Mouse (Mus musculus) embryonic facial prominence, embryonic 13.5 days (tissue): Measurements from ENCODE around the gene Snapc3. TPM values are rescaled to one million over a fixed set of nuclear protein-coding genes. Genes with fewer than 3 reads are reported as not detected.
A peak's percentile ranks its signal among the peaks of the same experiment; 100 is the strongest.

Source experiments
- ATAC-seq: fragments of 200-750 bp; cut with Nextera tagmentation; 2 replicates; pipeline ENCODE4 v1.8.0; 2017; ENCODE audit warnings: low read depth; ENCODE audit not compliant: insufficient number of reproducible peaks, insufficient read depth, low FRiP score, low TSS enrichment
- H3K27ac ChIP-seq: fragments of 300-500 bp; sonication (generic); 2 replicates; pipeline ENCODE4 v1.5.1; 2015; ENCODE audit warnings: moderate library complexity, mild to moderate bottlenecking, inconsistent platforms
- H3K27me3 ChIP-seq: fragments of 300-500 bp; sonication (generic); 2 replicates; pipeline ENCODE4 v1.6.1; 2015; ENCODE audit warnings: mild to moderate bottlenecking, inconsistent platforms
- H3K36me3 ChIP-seq: fragments of 300-500 bp; sonication (generic); 2 replicates; pipeline ENCODE4 v1.6.1; 2015; ENCODE audit warnings: mild to moderate bottlenecking, inconsistent platforms
- H3K4me1 ChIP-seq: fragments of 300-500 bp; sonication (generic); 2 replicates; pipeline ENCODE4 v1.6.1; 2015; ENCODE audit warnings: inconsistent platforms
- H3K4me2 ChIP-seq: fragments of 300-500 bp; sonication (generic); 2 replicates; pipeline ENCODE4 v1.6.1; 2015; ENCODE audit warnings: moderate library complexity, mild to moderate bottlenecking, inconsistent platforms
- H3K4me3 ChIP-seq: fragments of 300-500 bp; sonication (generic); 2 replicates; pipeline ENCODE4 v1.5.1; 2015; ENCODE audit warnings: mild to moderate bottlenecking, inconsistent platforms
- H3K9ac ChIP-seq: fragments of 300-500 bp; sonication (generic); 2 replicates; pipeline ENCODE4 v1.6.1; 2015; ENCODE audit warnings: mild to moderate bottlenecking, inconsistent platforms
- H3K9me3 ChIP-seq: fragments of 300-500 bp; sonication (generic); 2 replicates; pipeline ENCODE4 v1.6.1; 2016; ENCODE audit warnings: inconsistent platforms
- WGBS: fragments of 180-500 bp; shearing (Covaris S2); methylation state at CpG from one replicate; pipeline ENCODE4 v1.1.7; 2015; ENCODE audit warnings: mixed read lengths; 5-methylcytosine and 5-hydroxymethylcytosine counted together
- polyA plus RNA-seq: library from polyadenylated mRNA; unstranded; fragments of >200 nt; fragmentation: Nextera tagmentation; extraction: Ambion mirVana; gene quantifications from 2 replicates; pipeline ENCODE4 v1.2.1, GENCODE M21; 2015

Snapc3 gene
- polyA plus RNA-seq, 1 experiment from 2014 or later: 53.7 TPM

DNA sequence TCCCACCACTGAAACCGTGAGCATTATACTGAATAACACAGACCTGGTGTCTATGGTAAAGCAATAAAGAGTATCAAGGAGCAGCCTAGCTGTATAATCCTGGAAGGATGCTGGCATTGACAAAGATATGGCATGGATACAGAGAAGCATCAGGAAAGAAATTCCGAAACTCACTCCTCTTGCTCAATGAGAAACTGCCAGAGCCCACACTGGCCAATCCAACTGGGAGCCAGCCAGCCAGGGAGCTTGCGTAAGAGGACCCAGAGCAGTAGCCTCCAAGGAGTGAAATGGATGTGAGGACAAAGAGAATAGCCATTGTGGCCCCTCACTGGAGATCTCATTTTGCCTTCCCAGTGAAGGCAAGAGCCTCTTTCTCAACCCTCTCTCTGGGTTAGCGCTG, 21.2 kb upstream of the Snapc3 start:
- H3K9me3 ChIP-seq: no peaks in the 10 kb centered on the region
- peaks cover 9% of the 10 kb centered on the region; the same call in 1 of the 2 replicates for H3K4me1 ChIP-seq
- no peaks in the 10 kb centered on the region for H3K36me3 ChIP-seq
- H3K27me3 ChIP-seq: no peaks in the 10 kb centered on the region
- ATAC-seq: no peak
- 87% methylated on average over 4 of the region's 4 CpGs for WGBS
- no peak overlapping the region for H3K27ac ChIP-seq
- H3K4me2 ChIP-seq: no peak overlapping the region
- no peak overlapping the region for H3K9ac ChIP-seq
- no peak overlapping the region for H3K4me3 ChIP-seq

DNA sequence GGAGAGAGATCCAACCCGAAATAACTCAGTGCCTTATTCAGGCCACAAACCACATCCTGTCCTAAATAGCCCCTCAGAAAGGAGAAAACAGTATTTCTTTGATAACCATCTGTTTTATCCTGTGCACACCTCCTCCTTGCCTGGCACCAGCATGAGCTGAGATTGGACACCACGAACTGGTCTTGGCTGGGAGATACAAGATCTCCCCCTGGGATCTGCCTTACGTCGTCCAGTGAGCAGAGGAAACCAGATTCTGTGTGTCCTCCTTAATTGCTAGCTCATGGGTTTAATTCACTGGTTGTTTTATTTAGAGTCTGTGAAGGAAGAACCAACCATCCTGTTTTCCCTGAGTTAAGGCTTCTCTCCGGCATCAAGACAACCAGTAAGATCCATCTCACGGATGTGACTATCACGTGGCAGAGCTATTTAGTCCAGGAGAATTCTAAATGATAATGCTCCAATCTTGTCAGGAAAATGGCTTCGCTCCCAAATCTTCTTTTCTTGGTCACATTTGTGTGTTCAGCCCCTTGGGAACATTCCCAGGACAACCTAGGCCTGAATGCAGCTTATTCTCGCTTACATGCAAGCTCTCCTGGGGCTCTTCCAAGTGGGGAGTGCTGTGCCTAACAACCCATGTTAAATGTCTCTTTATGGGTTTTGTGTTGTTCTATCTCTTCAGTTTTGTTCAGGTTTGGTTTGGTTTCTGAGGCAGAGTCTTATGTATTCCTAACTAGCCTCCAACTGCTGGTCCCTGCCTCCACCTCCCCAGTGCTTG, 20.3 kb upstream of the Snapc3 start:
- Histone ChIP-seq H3K27ac (no peak overlapping the region), H3K27me3 (no peaks in the 10 kb centered on the region), H3K4me1 (peaks cover 9% of the 10 kb centered on the region; the same call in 1 of the 2 replicates), H3K4me3 (no peak overlapping the region), H3K4me2 (no peak overlapping the region), H3K9me3 (no peaks in the 10 kb centered on the region), H3K9ac (no peak overlapping the region), H3K36me3 (no peaks in the 10 kb centered on the region)
- no peak for ATAC-seq
- WGBS: 54% methylated on average over 9 of the region's 9 CpGs

DNA sequence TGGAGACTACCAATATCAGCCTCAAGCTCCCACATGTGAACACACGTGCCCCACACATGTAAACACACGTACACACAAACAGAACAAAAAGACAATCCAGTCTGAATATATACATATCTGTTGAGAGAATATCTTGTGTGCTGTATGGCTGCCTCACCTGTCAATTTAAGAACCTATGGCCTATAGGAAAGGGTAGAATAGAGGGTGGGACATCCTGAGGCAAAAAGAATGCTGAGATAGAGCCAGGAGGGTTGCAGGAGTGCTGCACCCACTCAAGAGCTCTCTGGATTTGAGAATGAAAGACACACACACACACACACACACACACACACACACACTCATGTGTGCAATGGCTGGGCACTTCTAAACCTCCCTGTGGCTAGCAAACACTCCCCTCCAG, 19.0 kb upstream of the Snapc3 start:
- Histone ChIP-seq H3K27me3 (no peaks in the 10 kb centered on the region), H3K9me3 (peaks cover 11% of the 10 kb centered on the region), H3K27ac (no peak overlapping the region), H3K36me3 (no peaks in the 10 kb centered on the region), H3K4me3 (no peak overlapping the region), H3K4me2 (no peak overlapping the region), H3K4me1 (peaks cover 9% of the 10 kb centered on the region; the same call in 1 of the 2 replicates), H3K9ac (no peak overlapping the region)
- no peak for ATAC-seq
- 80% methylated on average over 2 of the region's 2 CpGs for WGBS

DNA sequence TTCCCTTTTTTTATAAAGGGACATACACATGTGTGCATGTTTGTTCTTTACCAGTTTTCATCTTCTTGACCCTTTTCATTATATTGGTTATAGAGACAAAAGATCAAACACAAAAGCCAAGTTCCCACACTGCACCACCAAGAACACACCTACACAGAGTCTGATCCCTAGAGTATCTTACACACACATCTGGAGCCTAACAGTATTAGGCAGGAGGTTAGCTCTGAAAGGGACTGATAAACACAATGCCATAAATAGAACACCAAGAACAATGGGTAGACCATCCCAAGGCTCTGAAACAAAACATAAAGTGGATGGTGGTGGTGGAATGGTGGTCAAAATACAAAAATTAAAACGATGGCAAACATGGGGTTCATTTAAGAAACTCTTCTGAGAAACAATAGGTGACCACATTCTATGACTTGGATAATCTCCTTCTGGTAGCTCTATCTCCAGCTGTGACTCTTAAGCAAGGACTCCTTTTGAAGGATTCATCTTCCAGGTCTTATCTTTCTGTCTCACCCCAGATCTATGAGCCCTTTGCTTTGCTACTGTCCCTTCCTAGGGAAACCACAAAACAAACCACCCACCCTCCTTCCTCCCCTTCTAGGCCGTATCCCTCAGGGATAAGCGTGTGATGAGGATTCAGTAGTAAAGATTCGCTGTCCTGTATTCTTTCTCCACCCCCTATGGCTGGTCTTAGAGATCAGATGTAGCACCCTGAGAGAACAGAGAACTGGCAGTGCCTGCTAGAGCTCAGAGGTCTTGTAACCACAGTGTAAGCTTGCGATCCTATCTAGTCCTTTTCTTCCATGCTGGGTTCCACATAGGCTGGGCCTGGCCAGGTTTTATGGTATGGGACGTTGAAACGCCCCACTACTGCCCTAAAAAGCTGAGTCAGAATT, 16.6 kb upstream of the Snapc3 start:
- no peaks in the 10 kb centered on the region for H3K27me3 ChIP-seq
- no peak overlapping the region for H3K4me3 ChIP-seq
- peaks cover 9% of the 10 kb centered on the region; the same call in 1 of the 2 replicates for H3K4me1 ChIP-seq
- H3K36me3 ChIP-seq: no peaks in the 10 kb centered on the region
- H3K4me2 ChIP-seq: no peak overlapping the region
- ATAC-seq: no peak
- H3K9ac ChIP-seq: no peak overlapping the region
- H3K27ac ChIP-seq: no peak overlapping the region
- WGBS: 91% methylated on average over 7 of the region's 7 CpGs
- peaks cover 12% of the 10 kb centered on the region for H3K9me3 ChIP-seq

DNA sequence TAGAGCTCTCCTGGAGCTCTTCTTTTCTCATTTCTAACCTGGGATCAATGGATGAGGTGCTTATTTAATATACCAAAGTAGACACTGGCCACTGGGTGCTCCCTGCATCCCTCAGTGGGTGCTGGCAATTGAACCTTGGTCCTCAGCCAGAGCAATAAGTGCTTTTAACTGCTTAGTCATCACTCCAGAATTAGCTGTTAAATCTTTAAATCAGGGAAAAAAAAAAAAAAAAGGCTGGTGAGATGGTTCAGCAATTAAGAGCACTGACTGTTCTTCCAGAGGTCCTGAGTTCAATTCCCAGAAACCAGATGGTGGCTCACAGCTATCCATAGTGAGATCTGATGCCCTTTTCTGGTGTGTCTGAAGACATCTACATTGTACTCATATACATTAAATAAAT, 15.8 kb upstream of the Snapc3 start:
- H3K9ac ChIP-seq: no peak overlapping the region
- no peaks in the 10 kb centered on the region for H3K36me3 ChIP-seq
- H3K27ac ChIP-seq: no peak overlapping the region
- no peak overlapping the region for H3K4me3 ChIP-seq
- H3K4me1 ChIP-seq: peaks cover 5% of the 10 kb centered on the region; the same call in 1 of the 2 replicates
- peaks cover 12% of the 10 kb centered on the region for H3K9me3 ChIP-seq
- no peak for ATAC-seq
- H3K27me3 ChIP-seq: no peaks in the 10 kb centered on the region
- H3K4me2 ChIP-seq: no peak overlapping the region

DNA sequence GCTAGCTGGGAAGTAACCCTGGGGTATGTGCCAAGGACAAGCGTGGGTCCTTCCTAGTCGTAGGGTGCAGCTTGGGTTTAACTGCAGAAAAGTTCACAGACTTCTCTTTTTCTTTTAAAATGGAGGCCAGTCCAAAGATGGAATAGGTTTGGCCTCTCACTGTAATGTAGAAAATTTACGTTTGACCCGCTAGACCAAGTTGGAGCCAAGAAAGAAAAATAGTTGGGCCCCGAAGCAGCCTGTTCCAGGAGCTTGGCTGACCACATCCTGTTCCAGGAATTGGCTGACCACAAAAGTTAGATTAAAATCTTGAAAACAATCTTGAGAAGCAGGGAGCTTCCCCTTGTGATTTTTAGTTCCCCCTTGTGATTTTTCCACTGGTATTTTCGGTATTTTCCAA, 9.8 kb upstream of the Snapc3 start:
- H3K4me2 ChIP-seq: no peak overlapping the region
- peaks cover 24% of the 10 kb centered on the region for H3K9me3 ChIP-seq
- no peaks in the 10 kb centered on the region for H3K36me3 ChIP-seq
- ATAC-seq: no peak
- no peak overlapping the region for H3K9ac ChIP-seq
- H3K27me3 ChIP-seq: no peaks in the 10 kb centered on the region
- no peaks in the 10 kb centered on the region for H3K4me1 ChIP-seq
- H3K27ac ChIP-seq: no peak overlapping the region
- 92% methylated on average over 6 of the region's 6 CpGs for WGBS
- H3K4me3 ChIP-seq: no peak overlapping the region

DNA sequence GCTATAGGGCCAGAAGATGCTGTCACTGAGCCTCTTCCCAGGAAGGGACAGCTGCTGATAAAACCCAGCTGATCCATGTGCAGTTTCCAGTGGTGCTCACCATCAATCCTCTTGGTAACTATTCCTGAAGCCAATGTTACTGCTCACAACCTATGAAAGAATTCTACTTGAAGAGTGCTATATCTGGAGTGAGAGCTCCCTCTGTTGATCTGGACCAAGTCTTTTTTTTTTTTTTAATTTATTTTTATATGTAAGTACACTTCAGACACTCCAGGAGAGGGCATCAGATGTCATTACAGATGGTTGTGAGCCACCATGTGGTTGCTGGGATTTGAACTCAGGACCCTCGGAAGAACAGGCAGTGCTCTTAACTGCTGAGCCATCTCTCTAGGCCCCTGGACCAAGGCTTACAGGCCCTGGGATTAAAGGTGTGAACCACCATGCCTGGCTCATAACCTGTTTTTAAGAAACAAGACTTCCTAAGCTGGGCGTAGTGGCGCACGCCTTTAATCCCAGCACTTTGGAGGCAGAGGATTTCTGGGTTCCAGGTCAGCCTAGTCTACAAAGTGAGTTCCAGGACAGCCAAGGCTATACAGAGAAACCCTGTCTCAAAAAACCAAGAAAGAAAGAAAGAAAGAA, 7.5 kb upstream of the Snapc3 start:
- Histone ChIP-seq H3K4me3 (no peak overlapping the region), H3K4me2 (no peak overlapping the region), H3K27me3 (no peaks in the 10 kb centered on the region), H3K36me3 (no peaks in the 10 kb centered on the region), H3K9ac (no peak overlapping the region), H3K4me1 (no peaks in the 10 kb centered on the region), H3K9me3 (peaks cover 15% of the 10 kb centered on the region), H3K27ac (no peak overlapping the region)
- 95% methylated on average over 4 of the region's 4 CpGs for WGBS
- ATAC-seq: no peak

DNA sequence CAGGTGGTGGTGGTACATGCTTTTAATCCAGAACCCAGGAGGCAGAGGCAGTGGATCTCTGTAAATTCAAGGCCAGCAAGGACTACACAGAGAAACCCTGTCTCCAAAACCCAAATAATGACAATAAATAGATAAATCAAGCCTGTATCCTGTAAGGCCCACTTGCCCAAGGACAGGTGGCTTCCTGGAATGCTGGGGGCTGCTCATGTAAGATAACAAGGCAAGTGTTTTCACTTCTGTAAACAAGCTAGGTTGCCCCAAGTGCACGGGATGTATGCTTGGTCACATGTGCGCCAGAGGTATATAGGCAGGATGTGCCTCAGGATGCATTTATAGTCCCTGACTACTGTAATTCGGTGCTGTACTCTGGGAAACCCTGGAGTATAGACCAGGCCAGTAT, 5.5 kb upstream of the Snapc3 start:
- 80% methylated on average over 3 of the region's 3 CpGs for WGBS
- Histone ChIP-seq H3K36me3 (no peaks in the 10 kb centered on the region), H3K9me3 (peaks cover 15% of the 10 kb centered on the region), H3K4me3 (no peak overlapping the region), H3K4me2 (no peak overlapping the region), H3K4me1 (peaks cover 3% of the 10 kb centered on the region; the same call in 1 of the 2 replicates), H3K27me3 (no peaks in the 10 kb centered on the region), H3K9ac (no peak overlapping the region), H3K27ac (no peak overlapping the region)
- no peak for ATAC-seq

DNA sequence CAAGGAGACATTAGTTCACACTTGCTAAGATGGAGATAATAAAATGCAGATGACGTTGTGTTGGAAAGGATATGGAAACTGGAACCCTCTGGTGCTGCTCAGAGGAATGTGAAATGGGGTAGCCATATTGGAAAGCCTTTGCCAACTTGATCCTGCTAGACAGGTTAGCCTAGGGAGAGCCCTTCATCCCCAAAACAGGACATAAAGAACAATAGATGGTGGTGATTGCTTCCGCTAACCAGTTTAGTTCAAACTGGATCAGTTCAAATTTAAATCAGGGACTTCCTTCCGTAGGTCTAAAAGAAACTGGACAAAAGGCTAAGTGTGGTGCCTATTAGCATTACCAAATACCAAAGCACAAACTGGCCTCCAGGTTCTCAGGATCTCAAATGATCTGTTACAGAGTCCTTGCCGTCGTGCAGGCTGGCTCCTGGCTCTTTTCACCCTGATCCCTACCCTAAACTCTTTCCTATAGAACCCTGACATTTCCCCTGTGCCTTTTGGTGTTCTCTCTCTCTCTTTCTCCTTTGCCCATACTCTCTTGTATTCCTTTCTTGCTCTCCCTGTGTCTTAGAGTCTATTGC, 3.2 kb upstream of the Snapc3 start:
- ATAC-seq: no peak
- peaks cover 12% of the 10 kb centered on the region for H3K4me1 ChIP-seq
- no peaks in the 10 kb centered on the region for H3K9me3 ChIP-seq
- no peak overlapping the region for H3K9ac ChIP-seq
- WGBS: 77% methylated on average over 5 of the region's 5 CpGs
- no peaks in the 10 kb centered on the region for H3K27me3 ChIP-seq
- no peaks in the 10 kb centered on the region for H3K36me3 ChIP-seq
- H3K4me3 ChIP-seq: no peak overlapping the region
- no peak overlapping the region for H3K27ac ChIP-seq
- H3K4me2 ChIP-seq: no peak overlapping the region

DNA sequence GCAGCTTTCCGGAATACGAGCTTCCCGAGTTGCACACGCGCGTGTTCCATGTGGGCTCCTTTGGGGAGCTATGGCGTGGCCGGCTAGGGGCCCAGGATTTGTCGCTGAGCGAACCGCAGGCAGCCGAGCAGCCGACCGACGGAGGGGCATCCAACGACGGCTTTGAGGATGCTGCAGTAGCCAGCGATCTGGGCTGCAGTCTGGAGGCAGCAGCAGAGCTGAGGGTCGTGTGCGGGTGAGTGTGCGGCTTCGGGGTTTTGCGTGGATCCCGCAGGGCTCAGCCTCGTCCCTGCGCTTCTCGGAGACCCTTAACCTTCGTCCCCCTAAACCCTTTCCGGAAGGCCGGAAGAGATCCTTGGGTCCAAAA, 279 bp downstream of the Snapc3 start:
- Histone ChIP-seq H3K9ac (peak overlapping the region; percentile 93), H3K4me2 (peak overlapping the region; percentile 70), H3K27me3 (no peaks in the 10 kb centered on the region), H3K4me3 (peak overlapping the region; percentile 96), H3K4me1 (peaks cover 16% of the 10 kb centered on the region), H3K9me3 (no peaks in the 10 kb centered on the region), H3K27ac (peak overlapping the region; percentile 86), H3K36me3 (peaks cover 8% of the 10 kb centered on the region)
- WGBS: under 1% methylated on average over 30 of the region's 30 CpGs
- peak; percentile 57 for ATAC-seq

DNA sequence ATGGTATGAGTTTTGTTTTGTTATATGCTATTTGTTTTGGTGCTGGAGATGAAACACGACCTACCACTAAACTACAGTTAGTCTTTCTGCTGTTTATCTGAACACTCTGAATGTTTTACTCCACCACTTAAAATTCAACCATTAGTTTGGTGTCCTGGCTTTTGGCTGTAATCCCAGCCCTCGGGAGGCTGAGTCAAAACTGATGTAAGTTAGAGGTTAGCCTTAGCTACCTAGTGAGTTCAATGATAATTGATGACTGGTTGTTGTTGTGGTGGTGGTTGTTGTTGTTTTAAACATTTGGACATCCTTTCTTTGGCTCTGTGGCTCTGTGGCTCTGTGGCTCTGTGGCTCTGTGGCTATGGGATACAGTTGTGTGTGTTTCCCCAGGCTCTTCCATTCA, 1.3 kb downstream of the Snapc3 start:
- ATAC-seq: no peak
- H3K4me3 ChIP-seq: peak overlapping the region; percentile 96
- WGBS: 71% methylated on average over 2 of the region's 2 CpGs
- H3K9me3 ChIP-seq: no peaks in the 10 kb centered on the region
- H3K27me3 ChIP-seq: no peaks in the 10 kb centered on the region
- peak overlapping the region; percentile 70 for H3K4me2 ChIP-seq
- H3K27ac ChIP-seq: no peak overlapping the region
- peaks cover 16% of the 10 kb centered on the region for H3K4me1 ChIP-seq
- peak overlapping the region; percentile 93 for H3K9ac ChIP-seq
- peaks cover 17% of the 10 kb centered on the region for H3K36me3 ChIP-seq
